Mouse (Mus musculus): ENCODE results near the gene Pecam1.
"Not testable (repeated sequence)": the region's sequence is repeated elsewhere in the genome, so short reads cannot be mapped to it uniquely, and the experiment has no call there.

Pecam1 gene

GRCm38 (mm10) chr11:106750121-106750751 lies at the start of gene Pecam1:
TSS of gene Pecam1 (minus strand) at chr11:106750628.
- no peak for DNase-seq

- DNase-seq = no peak
These were observed 45.3 kb upstream of the Pecam1 start for GRCm38 (mm10) chr11:106795679-106796078.

GRCm38 (mm10) chr11:106793846-106794245 lies 43.4 kb upstream of the Pecam1 start:
- no peak for DNase-seq

- DNase-seq = no peak
These were observed 39.2 kb upstream of the Pecam1 start for GRCm38 (mm10) chr11:106789649-106790048.

- peak; percentile 99 to 100 for DNase-seq
These were observed 38.5 kb upstream of the Pecam1 start, which contains the start of the genes Ddx5 and Cep95 for GRCm38 (mm10) chr11:106788775-106789459. TSS of gene Ddx5 (minus strand) at chr11:106789185. TSS of gene Cep95 (plus strand) at chr11:106789252.

GRCm38 (mm10) chr11:106788026-106788774 lies 37.8 kb upstream of the Pecam1 start:
- peak; percentile 99 to 100 for DNase-seq

- DNase-seq = peak; percentile 94 to 96
These were observed 37.0 kb upstream of the Pecam1 start for GRCm38 (mm10) chr11:106787131-106788025.

GRCm38 (mm10) chr11:106785043-106785442 lies 34.6 kb upstream of the Pecam1 start:
- DNase-seq = no peak

GRCm38 (mm10) chr11:106784476-106784875 lies 34.0 kb upstream of the Pecam1 start:
- no peak for DNase-seq

GRCm38 (mm10) chr11:106782841-106783764 lies 32.7 kb upstream of the Pecam1 start:
- DNase-seq = no peak

- not testable (repeated sequence) for DNase-seq
These were observed 31.8 kb upstream of the Pecam1 start for GRCm38 (mm10) chr11:106782271-106782670.

- no peak for DNase-seq
These were observed 30.3 kb upstream of the Pecam1 start for GRCm38 (mm10) chr11:106780590-106781220.

- no peak for DNase-seq
These were observed 29.6 kb upstream of the Pecam1 start for GRCm38 (mm10) chr11:106780089-106780425.

GRCm38 (mm10) chr11:106779388-106780088 lies 29.1 kb upstream of the Pecam1 start, which contains the start of gene Polg2:
TSS of gene Polg2 (minus strand) at chr11:106779537.
- DNase-seq = peak; percentile 93 to 97

- DNase-seq = no peak
These were observed 28.4 kb upstream of the Pecam1 start for GRCm38 (mm10) chr11:106778589-106779387.

- DNase-seq = no peak
These were observed 27.7 kb upstream of the Pecam1 start for GRCm38 (mm10) chr11:106778132-106778531.

- peak; percentile 34 to 60 for DNase-seq
These were observed 27.0 kb upstream of the Pecam1 start for GRCm38 (mm10) chr11:106777395-106777794.

- DNase-seq = peak; percentile 50 to 78
These were observed 26.5 kb upstream of the Pecam1 start for GRCm38 (mm10) chr11:106776960-106777359.

- DNase-seq = no peak
These were observed 22.6 kb upstream of the Pecam1 start for GRCm38 (mm10) chr11:106773061-106773460.

All from kidney, postnatal 25 days (tissue).